Mouse (Mus musculus) intestine, postnatal 0 days (tissue): Measurements from ENCODE around the gene Ppt2. TPM values are rescaled to one million over a fixed set of nuclear protein-coding genes. Genes with fewer than 3 reads are reported as not detected.
A peak's percentile ranks its signal among the peaks of the same experiment; 100 is the strongest.

Experiments used
- ATAC-seq: fragments of 200-750 bp; cut with Nextera tagmentation; 2 replicates; pipeline ENCODE4 v1.8.0; 2017; ENCODE audit warnings: mild to moderate bottlenecking, moderate TSS enrichment, moderate library complexity
- H3K27ac ChIP-seq: fragments of 300-500 bp; sonication (generic); 2 replicates; pipeline ENCODE4 v1.5.1; 2014; ENCODE audit warnings: mild to moderate bottlenecking, low read depth, low read length, moderate library complexity
- H3K27me3 ChIP-seq: fragments of 300-500 bp; sonication (generic); replicated peaks from 2 replicates; pipeline ENCODE4 v1.6.1; 2014; ENCODE audit warnings: low read length, mixed read lengths; ENCODE audit not compliant: control insufficient read depth, insufficient read depth
- H3K36me3 ChIP-seq: fragments of 300-500 bp; sonication (generic); 2 replicates; pipeline ENCODE4 v1.6.1; 2014; ENCODE audit warnings: mild to moderate bottlenecking, moderate library complexity; ENCODE audit not compliant: control insufficient read depth, insufficient read depth
- H3K4me1 ChIP-seq: fragments of 300-500 bp; sonication (generic); replicated peaks from 2 replicates; pipeline ENCODE4 v1.6.1; 2014; ENCODE audit warnings: antibody characterized with exemption, low read length, mixed read lengths; ENCODE audit not compliant: control insufficient read depth, insufficient read depth
- H3K4me2 ChIP-seq: fragments of 300-500 bp; sonication (generic); replicated peaks from 2 replicates; pipeline ENCODE4 v1.6.1; 2014; ENCODE audit warnings: low read depth, mild to moderate bottlenecking, moderate library complexity
- H3K4me3 ChIP-seq: fragments of 300-500 bp; sonication (generic); 2 replicates; pipeline ENCODE4 v1.5.1; 2014; ENCODE audit warnings: low read depth, low read length
- H3K9ac ChIP-seq: fragments of 300-500 bp; sonication (generic); 2 replicates; pipeline ENCODE4 v1.6.1; 2014; ENCODE audit warnings: mild to moderate bottlenecking, low read depth, low read length
- H3K9me3 ChIP-seq: fragments of 300-500 bp; sonication (generic); 2 replicates; pipeline ENCODE4 v1.6.1; 2016; ENCODE audit warnings: mixed run types; ENCODE audit not compliant: control insufficient read depth
- CTCF ChIP-seq: sonication (generic); IDR thresholded peaks from 2 replicates; pipeline ENCODE4 v1.5.1; 2016; ENCODE audit warnings: low read depth, mild to moderate bottlenecking, control low read depth, antibody characterized with exemption, moderate library complexity
- whole genome bisulfite sequencing: fragments of 180-500 bp; shearing (Covaris S2); extraction: QIAGEN DNeasy Blood & Tissue Kit; methylation state at CpG from one replicate; pipeline ENCODE4 v1.1.7; 2014; 5-methylcytosine and 5-hydroxymethylcytosine counted together
- polyA plus RNA-seq: library from polyadenylated mRNA; unstranded; fragments of >200 nt; fragmentation: Nextera tagmentation; extraction: Ambion mirVana; gene quantifications from 2 replicates; pipeline ENCODE4 v1.2.1, GENCODE M21; 2015

Gene Ppt2
- polyA plus RNA-seq, 1 experiment from 2014 or later, result 17.2 TPM

GRCm38 (mm10) chr17:34593752-34594525 is 34.4 kb downstream of the Ppt2 start:
- Histone ChIP-seq H3K4me2 (peak overlapping the region; percentile 99), H3K9me3 (no peaks in the 10 kb centered on the region), H3K9ac (0 out of 2 replicates have a peak overlapping the region, but pooled peaks have one; percentile 13), H3K4me1 (0 out of 2 replicates have a peak, but pooled peaks cover 5% of the 10 kb centered on the region), H3K4me3 (peak overlapping the region; percentile 69), H3K27me3 (no peaks in the 10 kb centered on the region), H3K36me3 (peaks cover 25% of the 10 kb centered on the region; the same call in 1 of the 2 replicates), H3K27ac (no peak overlapping the region)
- TF ChIP-seq CTCF, result peak; percentile 48
- WGBS, result 44% methylated on average over 33 of the region's 34 CpGs
- ATAC-seq, result no peak

- Histone ChIP-seq H3K36me3 (peaks cover 25% of the 10 kb centered on the region; the same call in 1 of the 2 replicates), H3K4me1 (peaks cover 8% of the 10 kb centered on the region; the same call in 1 of the 2 replicates), H3K4me3 (peak overlapping the region; percentile 69), H3K9ac (peak overlapping the region; percentile 78), H3K27me3 (no peaks in the 10 kb centered on the region), H3K4me2 (peak overlapping the region; percentile 99), H3K27ac (peak overlapping the region; percentile 87), H3K9me3 (no peaks in the 10 kb centered on the region)
- WGBS, result 2% methylated on average over 26 of the region's 32 CpGs
- peak; percentile 21; the same call in 1 of the 2 replicates for ATAC-seq
- TF ChIP-seq CTCF, result no peak
Observed at GRCm38 (mm10) chr17:34592581-34593549, 35.4 kb downstream of the Ppt2 start.

GRCm38 (mm10) chr17:34591994-34592375 is 36.3 kb downstream of the Ppt2 start:
- Histone ChIP-seq H3K4me1 (peaks cover 8% of the 10 kb centered on the region; the same call in 1 of the 2 replicates), H3K27ac (peak overlapping the region; percentile 87), H3K9ac (peak overlapping the region; percentile 78), H3K4me3 (peak overlapping the region; percentile 69), H3K9me3 (no peaks in the 10 kb centered on the region), H3K27me3 (no peaks in the 10 kb centered on the region), H3K36me3 (peaks cover 25% of the 10 kb centered on the region; the same call in 1 of the 2 replicates), H3K4me2 (peak overlapping the region; percentile 99)
- WGBS, result 1% methylated on average over 21 of the region's 35 CpGs
- no peak for TF ChIP-seq CTCF
- peak; percentile 43 for ATAC-seq

GRCm38 (mm10) chr17:34591029-34591993 is 37.0 kb downstream of the Ppt2 start, which contains the start of gene Pbx2:
Gene Pbx2 (plus strand): TSS chr17:34591266.
- Histone ChIP-seq H3K4me2 (peak within 1 kb of the TSS; percentile 99), H3K27ac (peak within 1 kb of the TSS; percentile 87), H3K9ac (peak within 1 kb of the TSS; percentile 78), H3K4me3 (peak within 1 kb of the TSS; percentile 69), H3K4me1 (peaks cover 8% of the 10 kb centered on the region; the same call in 1 of the 2 replicates), H3K9me3 (no peaks in the 10 kb centered on the region), H3K27me3 (no peaks in the 10 kb centered on the region), H3K36me3 (peaks cover 22% of the 10 kb centered on the region; the same call in 1 of the 2 replicates)
- no peak for TF ChIP-seq CTCF
- 10% methylated on average over 21 of the region's 21 CpGs for WGBS
- no peak for ATAC-seq
